Mouse (Mus musculus) granulocyte monocyte progenitor cell, adult 5-6 weeks (primary cell): ENCODE data around the gene Scrt2. TPM values are rescaled to one million over a fixed set of nuclear protein-coding genes. Genes with fewer than 3 reads are reported as not detected.
"Not testable (repeated sequence)": the region's sequence is repeated elsewhere in the genome, so short reads cannot be mapped to it uniquely, and the experiment has no call there.

Experiments
- ATAC-seq: replicated peaks from 2 replicates; pipeline ENCODE4 v1.8.0; 2016; ENCODE audit warnings: mild to moderate bottlenecking, moderate TSS enrichment, inconsistent platforms; ENCODE audit not compliant: poor library complexity, severe bottlenecking
- total RNA-seq, 2 experiments: library from RNA; stranded (forward) in 1 of 2; stranded (reverse) in 1 of 2; fragments of 200-712, 200-1000 nt in 1 of 2; fragments of >200 nt in 1 of 2; fragmentation: Nextera tagmentation in 1 of 2; gene quantifications; 2 replicates each; pipeline ENCODE4 v1.2.3; 2014 to 2017

The Scrt2 gene
- total RNA-seq (2014; fragmentation: Nextera tagmentation) (not detected in 2 replicates), total RNA-seq (2017) (not detected in 2 replicates)

GRCm38 (mm10) chr2:152080685-152081541 is at the start of gene Scrt2:
Gene Scrt2 (plus strand): TSS chr2:152081529.
- peak; percentile 75 for ATAC-seq

- ATAC-seq = no peak
Observed at GRCm38 (mm10) chr2:152040101-152040500, 41.2 kb upstream of the Scrt2 start.

GRCm38 (mm10) chr2:152047116-152048002 is 34.0 kb upstream of the Scrt2 start:
- no peak for ATAC-seq

- peak; percentile 19 for ATAC-seq
Observed at GRCm38 (mm10) chr2:152048003-152048980, 33.0 kb upstream of the Scrt2 start.

GRCm38 (mm10) chr2:152048981-152049441 is 32.3 kb upstream of the Scrt2 start:
- peak; percentile 67 for ATAC-seq

GRCm38 (mm10) chr2:152049611-152050270 is 31.6 kb upstream of the Scrt2 start:
- ATAC-seq = no peak

- peak; percentile 38 for ATAC-seq
Observed at GRCm38 (mm10) chr2:152050316-152050715, 31.0 kb upstream of the Scrt2 start.

GRCm38 (mm10) chr2:152051985-152052384 is 29.3 kb upstream of the Scrt2 start:
- no peak for ATAC-seq

GRCm38 (mm10) chr2:152055406-152055805 is 25.9 kb upstream of the Scrt2 start:
- peak; percentile 20 for ATAC-seq

GRCm38 (mm10) chr2:152056368-152057251 is 24.7 kb upstream of the Scrt2 start:
- ATAC-seq = no peak

- no peak for ATAC-seq
Observed at GRCm38 (mm10) chr2:152057252-152057563, 24.1 kb upstream of the Scrt2 start.

- not testable (repeated sequence) for ATAC-seq
Observed at GRCm38 (mm10) chr2:152062817-152063216, 18.5 kb upstream of the Scrt2 start.

- no peak for ATAC-seq
Observed at GRCm38 (mm10) chr2:152068660-152069433, 12.5 kb upstream of the Scrt2 start.

GRCm38 (mm10) chr2:152069434-152069786 is 11.9 kb upstream of the Scrt2 start:
- ATAC-seq = 0 out of 2 replicates have a peak, but pooled peaks have one; percentile 5

GRCm38 (mm10) chr2:152069941-152070340 is 11.4 kb upstream of the Scrt2 start:
- no peak for ATAC-seq

- no peak for ATAC-seq
Observed at GRCm38 (mm10) chr2:152074521-152074920, 6.8 kb upstream of the Scrt2 start.

- no peak for ATAC-seq
Observed at GRCm38 (mm10) chr2:152075294-152075889, 5.9 kb upstream of the Scrt2 start.
